ENCODE assay signal across 17 mouse cellular contexts in genomic region chrX:14229218-14229617, GRCm38 (mm10). TPM values are rescaled to one million over a fixed set of nuclear protein-coding genes. Genes with fewer than 3 reads are reported as not detected.
A peak's percentile ranks its signal among the peaks of the same experiment; 100 is the strongest.
DNase-seq lines count a peak whose midpoint lies in the region; ATAC-seq lines count a peak whose summit lies in the region.
"Had no signal": no experiment of that assay in that cellular context is flagged by ENCODE, and none has a peak within 500 bp of the region (broad histone marks: within the 10 kb centered on the region; RNA-seq: fewer than 3 reads in every experiment).

No protein-coding gene starts in this region.

- peak; percentile 76 for ATAC-seq in frontal cortex, adult (ENCODE audit: low TSS enrichment)
- ATAC-seq: hindbrain, postnatal 0 days; liver, embryonic 12.5 days had no signal

- intact Hi-C loops in gastrocnemius, postnatal 36 days (cut with DNase I) = no loop called here

- no peak for DNase-seq in frontal cortex, postnatal 14 days (ENCODE audit: low spot score in 2 of 2)
- DNase-seq in brain, adult 2 months (ENCODE audit: low read depth, low spot score) = peak; percentile 30
- DNase-seq in fat pad, adult 2 months (ENCODE audit: extremely low read depth, low read depth, low spot score) = peak; percentile 67
- peak; percentile 15 to 30 for DNase-seq in gastrocnemius, postnatal 36 days
- no peak for DNase-seq in layer of hippocampus, postnatal 10 days (ENCODE audit: low spot score in 2 of 2)
- DNase-seq in heart, adult 11 months = no peak
- DNase-seq: cerebellum, adult 18-20 months; kidney, adult 11 months; thymus, adult 18-20 months had no signal

RNA-seq across cellular contexts. Expression of gene H2al1n, which starts 18.3 kb away (rescaled TPM):
- not detected for total RNA-seq in gastrocnemius, postnatal 36 days (2021)
- total RNA-seq in layer of hippocampus, postnatal 10 days (2021) = not detected
- total RNA-seq: ES-E14; heart, adult 18-20 months; hematopoietic stem cell, adult 5-6 weeks; hindbrain, postnatal 0 days; layer of hippocampus, adult 18-20 months; megakaryocyte-erythroid progenitor cell, adult 5-6 weeks had no signal

Comparison
In these comparisons a context has a peak if more than half of its experiments do, and no peak if none do; other contexts are left out.
1. DNase-seq: peak in brain, adult 2 months (single experiment), fat pad, adult 2 months (single experiment) and gastrocnemius, postnatal 36 days (2 of 2); none in frontal cortex, postnatal 14 days (0 of 2), layer of hippocampus, postnatal 10 days (0 of 2) and heart, adult 11 months (single experiment).